Mouse (Mus musculus) layer of hippocampus, adult 2 months (tissue): Measurements from ENCODE around the gene Iqgap2. TPM values are rescaled to one million over a fixed set of nuclear protein-coding genes. Genes with fewer than 3 reads are reported as not detected.

Experiments
- DNase-seq, 2 experiments: peaks; one replicate each; pipeline ENCODE4 v3.0.0; 2022; ENCODE audit warnings: low spot score in 2 of 2
- H3K27ac ChIP-seq: fragments of 200-600 bp; 2 replicates; pipeline ENCODE4 v1.8.1; 2022
- H3K4me3 ChIP-seq: fragments of 200-600 bp; 2 replicates; pipeline ENCODE4 v1.8.1; 2022; ENCODE audit warnings: mild to moderate bottlenecking
- CTCF ChIP-seq: fragments of 200-600 bp; conservative IDR thresholded peaks from 2 replicates; pipeline ENCODE4 v1.8.1; 2022; ENCODE audit warnings: antibody characterized with exemption, mild to moderate bottlenecking, moderate library complexity
- total RNA-seq, 2 experiments: library from RNA; stranded (reverse); gene quantifications; 2 replicates each; pipeline ENCODE4 v1.2.3; 2021

Iqgap2 gene
- total RNA-seq, 2 experiments from 2014 or later, result 95.2 to 97.7 TPM

DNA sequence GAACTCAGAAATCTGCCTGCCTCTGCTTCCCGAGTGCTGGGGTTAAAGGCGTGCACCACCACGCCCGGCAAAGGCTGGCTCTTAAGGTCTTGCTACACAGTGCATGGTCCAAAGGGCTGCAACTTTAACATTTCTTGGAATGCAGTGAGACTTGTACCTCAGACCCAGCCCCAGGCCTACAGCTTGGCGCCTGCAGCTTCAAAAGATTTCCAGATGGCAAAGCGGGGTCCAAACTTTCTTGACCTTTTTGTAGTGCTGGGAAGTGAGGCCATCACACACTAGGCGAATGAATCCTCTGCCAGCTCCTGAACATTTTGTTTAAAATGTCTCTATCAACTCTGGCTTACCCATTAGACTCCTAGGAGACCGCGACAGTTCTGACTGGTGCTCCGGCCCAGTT is 294.1 kb downstream of the Iqgap2 start:
- Histone ChIP-seq H3K4me3 (no peak overlapping the region), H3K27ac (no peak overlapping the region)
- no peak for TF ChIP-seq CTCF
- DNase-seq, result no peak

DNA sequence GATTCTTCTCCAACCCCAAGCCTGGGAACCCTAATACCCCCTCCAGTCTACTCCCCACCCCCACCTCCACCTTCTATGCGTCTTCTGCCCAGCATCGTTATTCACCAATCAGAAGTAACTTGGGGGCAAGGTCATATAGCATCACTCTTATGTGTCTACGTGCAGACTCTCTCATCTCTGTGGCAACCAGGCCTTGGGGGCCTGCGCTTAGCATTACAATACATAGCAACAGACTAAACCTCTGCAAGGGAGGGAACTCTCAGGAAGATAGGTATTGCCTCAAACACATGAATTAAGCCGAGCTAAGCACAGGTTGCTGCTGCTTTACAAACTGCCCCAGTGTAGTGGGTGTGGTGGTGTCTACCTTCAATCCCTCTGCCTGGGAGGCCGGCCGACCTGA is 295.0 kb downstream of the Iqgap2 start:
- no peak for TF ChIP-seq CTCF
- no peak overlapping the region for H3K27ac ChIP-seq

DNA sequence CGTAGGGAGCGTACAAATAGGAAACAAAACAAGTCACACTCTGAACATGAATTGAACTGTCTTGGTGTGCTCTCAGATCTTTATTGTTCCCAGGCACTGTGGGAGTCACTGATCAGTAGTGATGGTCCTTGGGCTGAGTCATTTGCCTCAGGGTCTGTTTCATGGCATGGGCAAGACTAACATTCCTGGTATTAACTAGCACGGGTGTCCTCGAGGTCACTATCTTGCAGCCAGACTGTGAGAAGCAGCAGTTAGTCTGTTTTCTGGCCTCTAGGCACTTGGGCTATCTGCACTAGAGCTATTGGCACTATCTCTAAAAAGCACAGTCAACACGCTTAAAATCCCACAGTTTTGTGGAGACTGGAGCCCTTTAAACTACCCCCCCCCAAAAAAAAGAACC is 295.8 kb downstream of the Iqgap2 start:
- Histone ChIP-seq H3K27ac (no peak overlapping the region), H3K4me3 (no peak overlapping the region)
- no peak for DNase-seq
- TF ChIP-seq CTCF, result no peak

More for the DNA sequence above, 295.0 kb downstream of the Iqgap2 start:
- no peak overlapping the region for H3K4me3 ChIP-seq
- no peak for DNase-seq

DNA sequence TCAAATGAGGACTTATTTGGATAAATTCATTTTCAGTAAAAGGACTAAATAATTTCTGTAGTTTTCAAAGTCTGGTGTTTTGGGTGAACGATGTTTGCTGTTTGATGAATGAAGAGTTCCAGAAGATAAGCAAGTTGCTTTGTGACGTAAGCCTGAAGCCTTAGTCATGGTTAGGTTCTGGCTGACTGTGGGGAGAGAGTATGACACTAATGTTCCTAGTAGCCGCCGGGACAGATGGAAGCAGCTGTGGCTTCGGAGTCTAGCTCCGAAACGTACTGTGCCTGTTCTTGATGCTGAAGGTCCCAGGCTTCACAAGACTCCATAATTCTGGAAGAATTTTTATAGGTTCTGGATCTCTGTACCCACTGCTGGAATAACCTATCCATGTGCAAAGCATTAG is 296.3 kb downstream of the Iqgap2 start:
- DNase-seq, result no peak
- no peak for TF ChIP-seq CTCF
- H3K27ac ChIP-seq, result no peak overlapping the region

DNA sequence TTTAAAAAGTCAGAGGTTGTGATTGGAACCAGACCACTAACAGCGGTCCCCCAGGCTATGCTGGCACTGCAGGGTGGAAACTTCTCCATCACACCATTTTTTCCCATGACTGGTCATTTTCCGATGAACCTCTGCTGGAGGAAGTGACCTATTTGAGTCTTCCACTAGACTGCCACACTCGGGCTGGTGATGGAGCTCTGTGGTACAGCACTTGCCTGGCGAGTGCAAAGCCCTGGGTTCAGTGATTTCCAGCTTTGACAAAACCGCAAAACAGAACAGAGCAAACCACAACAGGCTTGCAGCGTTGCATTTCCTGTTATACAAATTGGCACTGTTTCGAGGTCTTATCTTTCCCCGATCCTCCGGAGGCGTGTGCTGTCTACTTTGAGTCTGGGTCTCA is 298.9 kb downstream of the Iqgap2 start:
- no peak overlapping the region for H3K27ac ChIP-seq
- no peak for DNase-seq
- H3K4me3 ChIP-seq, result no peak overlapping the region
- no peak for TF ChIP-seq CTCF

More for the DNA sequence above, 296.3 kb downstream of the Iqgap2 start:
- no peak overlapping the region for H3K4me3 ChIP-seq

DNA sequence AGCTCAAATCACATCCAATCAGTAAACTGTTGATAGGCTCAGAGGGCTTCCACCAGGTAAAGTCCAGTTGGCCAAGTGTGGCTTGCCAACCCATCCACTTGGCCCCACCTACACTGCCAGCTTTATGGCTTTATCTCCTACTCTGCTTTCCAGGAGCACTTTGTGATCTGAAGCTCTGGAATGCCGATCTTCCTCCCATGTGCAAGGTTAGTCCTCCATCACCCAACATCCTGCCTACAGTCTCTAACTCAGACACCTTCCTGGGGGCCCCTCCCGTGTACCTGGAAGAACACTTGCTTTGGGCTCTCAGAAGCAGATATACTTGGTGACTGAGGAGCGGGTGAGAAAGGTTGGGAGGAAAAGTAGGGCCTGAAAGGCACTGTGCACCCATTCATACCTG is 300.1 kb downstream of the Iqgap2 start:
- DNase-seq, result no peak
- TF ChIP-seq CTCF, result no peak

DNA sequence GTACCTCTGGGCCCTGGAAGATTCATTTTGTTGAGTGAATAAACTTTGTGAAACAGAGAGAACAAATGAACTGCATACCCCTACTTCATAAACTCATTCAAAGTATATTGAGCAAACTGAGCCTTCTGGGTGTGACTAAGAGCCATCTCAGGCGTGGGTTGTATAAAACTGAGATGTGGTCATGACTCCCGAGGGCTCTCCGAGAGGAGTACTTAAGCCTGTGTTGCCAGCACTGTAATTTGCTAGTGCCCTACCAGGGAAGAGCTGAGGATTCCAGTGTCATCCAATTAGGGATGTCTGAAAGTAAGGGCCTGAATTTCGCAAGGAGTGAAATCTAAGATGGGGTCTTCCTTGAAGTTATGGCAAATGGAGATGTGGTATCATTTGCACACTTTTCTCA is 304.1 kb downstream of the Iqgap2 start:
- TF ChIP-seq CTCF, result no peak
- Histone ChIP-seq H3K4me3 (no peak overlapping the region), H3K27ac (no peak overlapping the region)
- DNase-seq, result no peak

More for the DNA sequence above, 300.1 kb downstream of the Iqgap2 start:
- no peak overlapping the region for H3K27ac ChIP-seq
- no peak overlapping the region for H3K4me3 ChIP-seq

DNA sequence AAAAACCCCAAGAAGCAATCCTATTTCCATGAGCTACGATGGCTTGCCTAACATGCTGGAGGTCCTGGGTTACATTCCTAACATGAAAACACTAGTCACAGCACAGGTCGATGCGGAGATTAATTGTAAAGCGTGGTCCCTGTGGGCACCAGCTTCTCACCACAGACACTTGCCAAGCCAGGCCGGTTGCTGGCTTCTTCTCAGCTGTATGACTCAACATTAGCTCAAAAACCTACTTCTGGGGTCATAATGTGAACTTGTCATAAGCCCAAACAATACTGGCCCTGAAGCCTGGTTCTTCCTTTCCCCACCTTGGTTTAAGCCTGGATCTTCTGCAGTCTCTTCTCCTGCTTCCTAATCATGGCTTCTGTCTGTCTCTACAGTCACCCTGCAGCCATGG is 306.8 kb downstream of the Iqgap2 start:
- H3K27ac ChIP-seq, result no peak overlapping the region
- H3K4me3 ChIP-seq, result no peak overlapping the region
- no peak for DNase-seq
- TF ChIP-seq CTCF, result no peak

DNA sequence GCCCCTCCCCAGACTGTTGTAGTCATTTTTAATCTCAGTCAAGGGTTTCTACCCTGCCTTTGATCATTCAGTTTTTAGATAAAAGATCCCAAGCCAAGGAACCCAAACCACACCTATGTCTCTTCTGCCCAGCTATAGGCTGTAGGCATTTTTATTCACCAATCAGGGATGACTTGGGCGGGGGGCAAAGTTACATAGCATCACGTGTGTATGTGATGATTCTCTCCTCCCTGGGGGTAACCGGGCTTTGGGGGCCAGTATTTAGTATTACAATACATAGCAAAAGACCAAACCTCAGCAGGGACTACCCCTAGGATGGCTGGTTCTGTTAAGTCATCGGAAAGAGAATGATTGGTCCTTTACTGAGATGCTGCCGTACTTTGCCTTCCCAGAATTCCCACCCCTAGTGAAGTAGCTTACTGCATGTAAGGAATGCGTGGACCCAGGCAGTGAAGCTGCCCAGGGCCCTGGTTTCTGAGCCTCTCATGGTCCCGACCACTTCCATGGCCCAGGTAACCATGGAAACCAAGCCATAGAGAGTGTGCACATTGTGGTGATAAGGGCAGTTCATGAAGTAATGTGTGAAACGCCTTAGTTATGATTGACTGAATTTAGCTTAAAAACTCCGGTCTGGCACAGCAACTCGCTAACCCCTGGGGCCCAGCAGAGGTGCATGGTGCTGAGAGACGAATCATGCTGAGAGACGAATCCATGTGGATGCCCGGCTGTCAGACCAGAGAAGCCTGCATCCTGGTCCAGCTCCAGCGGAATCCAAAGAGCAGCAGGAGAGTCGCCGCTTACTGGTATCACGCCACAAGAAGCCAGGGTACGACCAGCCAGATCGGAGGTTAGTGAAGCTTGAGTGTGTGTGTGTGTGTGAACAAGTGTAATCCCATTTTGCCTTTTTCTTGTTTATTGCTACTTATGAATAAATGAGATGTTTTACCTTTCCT is 308.2 kb downstream of the Iqgap2 start:
- no peak for DNase-seq
- Histone ChIP-seq H3K27ac (no peak overlapping the region), H3K4me3 (no peak overlapping the region)
- TF ChIP-seq CTCF, result no peak

DNA sequence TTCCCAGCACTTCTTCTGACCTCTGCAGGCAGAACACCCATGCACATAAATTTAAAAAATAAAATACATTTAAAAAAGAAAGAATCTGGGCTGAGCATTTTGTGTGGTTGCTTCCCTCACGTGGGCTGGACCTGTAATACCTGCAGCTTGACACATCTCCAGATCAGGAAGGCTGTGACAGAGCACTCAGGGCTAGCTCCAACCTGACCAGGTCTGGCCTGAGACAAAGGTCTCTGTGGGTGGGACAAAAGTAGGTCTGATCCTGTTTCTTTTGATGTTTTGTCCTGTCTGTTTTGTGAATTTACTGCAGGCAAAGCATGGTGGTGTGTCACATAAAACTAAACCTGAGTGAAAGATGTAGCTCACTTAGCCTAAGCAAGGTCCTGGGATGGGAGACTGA is 309.9 kb downstream of the Iqgap2 start:
- TF ChIP-seq CTCF, result no peak
- DNase-seq, result no peak
- Histone ChIP-seq H3K27ac (no peak overlapping the region), H3K4me3 (no peak overlapping the region)

DNA sequence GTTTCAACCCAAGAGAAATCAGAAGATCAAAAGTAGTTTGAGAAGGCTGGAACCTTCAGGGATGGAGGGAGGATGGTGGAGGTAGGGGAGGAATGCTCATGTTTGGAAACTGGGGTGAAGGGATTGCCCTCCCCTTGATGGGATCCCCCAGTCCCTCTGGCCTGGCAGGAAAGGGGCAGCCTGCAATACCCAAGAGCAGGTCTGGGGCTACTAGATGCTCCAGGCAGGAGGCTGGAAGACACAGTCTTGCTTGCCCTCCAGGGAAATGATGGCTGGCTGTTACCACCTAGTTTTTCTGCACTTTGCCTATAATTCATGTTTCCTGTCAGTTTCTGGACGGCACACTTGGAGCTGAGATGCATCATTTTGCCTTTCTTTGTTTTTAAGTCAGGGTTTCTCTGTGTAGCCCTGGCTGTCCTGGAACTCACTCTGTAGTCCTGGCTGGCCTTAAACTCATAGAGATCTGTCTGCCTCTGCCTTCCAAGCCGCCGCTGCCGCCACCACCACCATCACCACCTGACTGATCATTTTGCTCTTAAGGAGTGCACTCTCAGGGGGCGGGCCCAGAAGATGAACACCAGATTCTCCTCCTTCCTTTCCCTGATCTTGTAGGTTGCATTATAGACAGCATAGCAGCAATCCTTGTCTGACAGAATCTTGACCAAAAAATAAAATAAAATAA is 313.6 kb downstream of the Iqgap2 start:
- no peak overlapping the region for H3K4me3 ChIP-seq
- H3K27ac ChIP-seq, result no peak overlapping the region
- TF ChIP-seq CTCF, result no peak
- no peak for DNase-seq

Other genes with a start within 250 kb of the Iqgap2 start
- under 1 TPM; 0.15 to 0.17 TPM for gene F2rl2, start 195.1 kb downstream of the Iqgap2 start, total RNA-seq
- 10 to 100 TPM; 23.1 to 23.8 TPM for gene Gm20075, start 189.5 kb upstream of the Iqgap2 start, total RNA-seq
- gene Gm17190, start 190.1 kb upstream of the Iqgap2 start, total RNA-seq, result not detected
- gene Sv2c, start 240.7 kb upstream of the Iqgap2 start, total RNA-seq, result 10 to 100 TPM; 15.6 to 16.5 TPM